Mouse (Mus musculus): Measurements from ENCODE around the gene H2afj.

- TF ChIP-seq TAL1 (IDR thresholded peaks at IDR 0.05; ENCODE audit: low read length) (no peak), GATA1 (IDR thresholded peaks at IDR 0.05; ENCODE audit: low read length) (no peak)
Measured at GRCm38 (mm10) chr6:136808631-136809046, 595 bp downstream of the H2afj start.

Data from erythroblast, embryonic 14.5 days (primary cell).